In genomic region chr16:14351571-14351970, GRCm38 (mm10) we compare ENCODE assay signal across 21 mouse cellular contexts. TPM values are rescaled to one million over a fixed set of nuclear protein-coding genes. Genes with fewer than 3 reads are reported as not detected.
DNase-seq lines count a peak whose midpoint lies in the region; ATAC-seq lines count a peak whose summit lies in the region.
"Had no signal": no experiment of that assay in that cellular context is flagged by ENCODE, and none has a peak within 500 bp of the region (broad histone marks: within the 10 kb centered on the region; RNA-seq: fewer than 3 reads in every experiment).

No protein-coding gene starts in this region.

- no peak for ATAC-seq in megakaryocyte, adult 5-6 weeks (ENCODE audit: poor library complexity, severe bottlenecking)
- ATAC-seq in megakaryocyte progenitor cell, adult 5-6 weeks (replicated peaks; ENCODE audit: poor library complexity): peak; percentile 19; the same call in 1 of the 2 replicates
- ATAC-seq: forebrain, embryonic 16.5 days; hindbrain, embryonic 16.5 days; Patski had no signal

- intact Hi-C loops in heart, postnatal 25 days (cut with DNase I): no loop called here
- intact Hi-C loops in left cerebral cortex, postnatal 36 days (cut with DNase I): no loop called here

- no peaks in the 10 kb centered on the region for H3K36me3 ChIP-seq in megakaryocyte, embryonic 14.5 days (replicated peaks; ENCODE audit: low read length)
- H3K36me3 ChIP-seq: embryonic facial prominence, embryonic 12.5 days; forebrain, embryonic 12.5 days; heart, embryonic 13.5 days; hindbrain, embryonic 12.5 days had no signal

- no peaks in the 10 kb centered on the region for H3K27me3 ChIP-seq in megakaryocyte, embryonic 14.5 days (replicated peaks)
- H3K27me3 ChIP-seq: embryonic facial prominence, embryonic 12.5 days; forebrain, embryonic 12.5 days; hindbrain, embryonic 12.5 days; Patski had no signal

- no peaks in the 10 kb centered on the region for H3K9me3 ChIP-seq in megakaryocyte, embryonic 14.5 days
- H3K9me3 ChIP-seq: embryonic facial prominence, embryonic 12.5 days; forebrain, embryonic 12.5 days; heart, embryonic 13.5 days; hindbrain, embryonic 12.5 days had no signal

- H3K4me1 ChIP-seq in megakaryocyte, embryonic 14.5 days: peaks cover 84% of the 10 kb centered on the region
- H3K4me1 ChIP-seq: embryonic facial prominence, embryonic 12.5 days; forebrain, embryonic 12.5 days; heart, embryonic 13.5 days; hindbrain, embryonic 12.5 days had no signal

- peak overlapping the region; percentile 53 for H3K4me3 ChIP-seq in megakaryocyte, embryonic 14.5 days (replicated peaks)
- H3K4me3 ChIP-seq: embryonic facial prominence, embryonic 12.5 days; forebrain, embryonic 12.5 days; heart, embryonic 13.5 days; hindbrain, embryonic 12.5 days had no signal

- peak; percentile 61 for DNase-seq in heart, adult 11 months
- no peak for DNase-seq in heart, postnatal 25 days (ENCODE audit: low spot score)
- no peak for DNase-seq in left cerebral cortex, postnatal 36 days (ENCODE audit: low spot score in 2 of 2)
- DNase-seq in cerebellum, postnatal 14 days: no peak
- DNase-seq: adrenal gland, adult 2 months; adrenal gland, postnatal 25 days; B cell, adult 2 months; cerebellum, adult 2 months; cerebellum, postnatal 25 days; gastrocnemius, postnatal 25 days; heart, postnatal 4 days had no signal

RNA-seq across cellular contexts. Expression of gene Abcc1, which starts 9.8 kb away (rescaled TPM):
- 10 to 100 TPM; 19.0 to 26.9 TPM for total RNA-seq in heart, postnatal 25 days (2021)
- 2.0 and 5.1 TPM in 2 replicates for polyA plus RNA-seq in megakaryocyte, embryonic 14.5 days (2012; ENCODE audit: insufficient read depth, low replicate concordance)
- 13.3 and 18.0 TPM in 2 replicates for total RNA-seq in megakaryocyte, adult 5-6 weeks (2015)
- total RNA-seq in megakaryocyte, adult 5-6 weeks (2017): 16.6 and 17.4 TPM in 2 replicates
- 25.9 and 30.6 TPM in 2 replicates for total RNA-seq in megakaryocyte progenitor cell, adult 5-6 weeks (2015)
- total RNA-seq in megakaryocyte progenitor cell, adult 5-6 weeks (2017): 28.8 and 35.6 TPM in 2 replicates
- total RNA-seq in left cerebral cortex, postnatal 36 days (2021): 10 to 100 TPM; 13.4 to 16.9 TPM

RNA-seq across cellular contexts. Expression of gene Fopnl, which starts 34.4 kb away (rescaled TPM):
- total RNA-seq in heart, postnatal 25 days (2021): 10 to 100 TPM; 60.0 to 63.6 TPM
- polyA plus RNA-seq in megakaryocyte, embryonic 14.5 days (2012; ENCODE audit: insufficient read depth, low replicate concordance): 5.5 and 17.8 TPM in 2 replicates
- total RNA-seq in megakaryocyte, adult 5-6 weeks (2015): 70.0 and 77.0 TPM in 2 replicates
- total RNA-seq in megakaryocyte, adult 5-6 weeks (2017): 31.8 and 39.4 TPM in 2 replicates
- total RNA-seq in megakaryocyte progenitor cell, adult 5-6 weeks (2015): 65.4 and 85.3 TPM in 2 replicates
- total RNA-seq in megakaryocyte progenitor cell, adult 5-6 weeks (2017): 33.9 and 35.0 TPM in 2 replicates
- total RNA-seq in left cerebral cortex, postnatal 36 days (2021): 10 to 100 TPM; 51.6 to 54.0 TPM
